Mouse (Mus musculus): Measurements from ENCODE around the gene Hoxa11. TPM values are rescaled to one million over a fixed set of nuclear protein-coding genes. Genes with fewer than 3 reads are reported as not detected.

The Hoxa11 gene
- total RNA-seq, 2 experiments from 2014 or later, result not detected

- intact Hi-C loops (cut with DNase I), result loop anchor here (5.0 kb wide), 1 partner anchor 35 kb away; no protein-coding TSS in a partner anchor
These were observed 43.1 kb downstream of the Hoxa11 start for GRCm38 (mm10) chr6:52202362-52203120.

GRCm38 (mm10) chr6:52201269-52201668 lies 44.3 kb downstream of the Hoxa11 start:
- intact Hi-C loops (cut with DNase I), result loop anchor here (5.0 kb wide), 1 partner anchor 34 kb away; no protein-coding TSS in a partner anchor
- no peak for DNase-seq (ENCODE audit: low spot score in 2 of 2)

More at GRCm38 (mm10) chr6:52202362-52203120, 43.1 kb downstream of the Hoxa11 start:
- DNase-seq (ENCODE audit: low spot score in 2 of 2), result no peak

GRCm38 (mm10) chr6:52200751-52201250 lies 44.8 kb downstream of the Hoxa11 start:
- intact Hi-C loops (cut with DNase I), result loop anchor here (5.0 kb wide), 1 partner anchor 34 kb away; no protein-coding TSS in a partner anchor
- DNase-seq (ENCODE audit: low spot score in 2 of 2), result no peak

- intact Hi-C loops (cut with DNase I), result loop anchor here (5.0 kb wide), 1 partner anchor 33 kb away; no protein-coding TSS in a partner anchor
These were observed 45.4 kb downstream of the Hoxa11 start for GRCm38 (mm10) chr6:52200073-52200750.

GRCm38 (mm10) chr6:52197271-52197670 lies 48.3 kb downstream of the Hoxa11 start:
- intact Hi-C loops (cut with DNase I), result loop anchor here (5.0 kb wide), 2 partner anchors 195 to 320 kb away; no protein-coding TSS in a partner anchor
- no peak for DNase-seq (ENCODE audit: low spot score in 2 of 2)

More at GRCm38 (mm10) chr6:52200073-52200750, 45.4 kb downstream of the Hoxa11 start:
- DNase-seq (ENCODE audit: low spot score in 2 of 2), result no peak

- no peak for DNase-seq (ENCODE audit: low spot score in 2 of 2)
- intact Hi-C loops (cut with DNase I), result loop anchor here (5.0 kb wide), 2 partner anchors 195 to 320 kb away; no protein-coding TSS in a partner anchor
These were observed 48.8 kb downstream of the Hoxa11 start for GRCm38 (mm10) chr6:52196811-52197210.

- intact Hi-C loops (cut with DNase I), result loop anchor here (5.0 kb wide), 2 partner anchors 192 to 317 kb away; no protein-coding TSS in a partner anchor
- no peak for DNase-seq (ENCODE audit: low spot score in 2 of 2)
These were observed 50.9 kb downstream of the Hoxa11 start for GRCm38 (mm10) chr6:52194690-52195089.

Small RNA genes lying within 50 kb of the gene (microRNA-seq; reads per million reads assigned to microRNA genes)
- 2.3 reads per million for gene Mir196b

Other genes starting within 250 kb of the Hoxa11 start
- 10 to 100 TPM in 1 of 2 experiments, 1 to 10 TPM in 1; 8.5 to 10.5 TPM for gene Skap2, start 233.3 kb downstream of the Hoxa11 start, total RNA-seq (2021)
- not detected for gene Hoxa1, start 87.5 kb downstream of the Hoxa11 start, total RNA-seq (2021)
- not detected for gene Hoxa2, start 81.0 kb downstream of the Hoxa11 start, total RNA-seq (2021)
- not detected for gene 5730596B20Rik, start 68.3 kb downstream of the Hoxa11 start, total RNA-seq (2021)
- gene Hoxa4, start 54.1 kb downstream of the Hoxa11 start, total RNA-seq (2021), result not detected
- not detected for gene Hoxa5, start 41.2 kb downstream of the Hoxa11 start, total RNA-seq (2021)
- not detected for gene Hoxa6, start 37.1 kb downstream of the Hoxa11 start, total RNA-seq (2021)
- gene Hoxa3, start 32.5 kb downstream of the Hoxa11 start, total RNA-seq (2021), result not detected
- not detected for gene Gm28308, start 32.5 kb downstream of the Hoxa11 start, total RNA-seq (2021)
- gene Hoxa7, start 24.0 kb downstream of the Hoxa11 start, total RNA-seq (2021), result not detected
- not detected for gene Hoxa9, start 14.7 kb downstream of the Hoxa11 start, total RNA-seq (2021)
- gene Hoxa10, start 5.0 kb downstream of the Hoxa11 start, total RNA-seq (2021), result not detected
- gene Hoxa13, start 15.1 kb upstream of the Hoxa11 start, total RNA-seq (2021), result not detected
- gene Evx1, start 67.7 kb upstream of the Hoxa11 start, total RNA-seq (2021), result not detected